Mouse (Mus musculus): ENCODE measurements at regions not wholly inside any gene's neighbourhood (a gene's known extent, or its start where the extent isn't known, plus 50 kb on each side); places are given as distances from the start of the nearest gene placed in this dataset.

DNA sequence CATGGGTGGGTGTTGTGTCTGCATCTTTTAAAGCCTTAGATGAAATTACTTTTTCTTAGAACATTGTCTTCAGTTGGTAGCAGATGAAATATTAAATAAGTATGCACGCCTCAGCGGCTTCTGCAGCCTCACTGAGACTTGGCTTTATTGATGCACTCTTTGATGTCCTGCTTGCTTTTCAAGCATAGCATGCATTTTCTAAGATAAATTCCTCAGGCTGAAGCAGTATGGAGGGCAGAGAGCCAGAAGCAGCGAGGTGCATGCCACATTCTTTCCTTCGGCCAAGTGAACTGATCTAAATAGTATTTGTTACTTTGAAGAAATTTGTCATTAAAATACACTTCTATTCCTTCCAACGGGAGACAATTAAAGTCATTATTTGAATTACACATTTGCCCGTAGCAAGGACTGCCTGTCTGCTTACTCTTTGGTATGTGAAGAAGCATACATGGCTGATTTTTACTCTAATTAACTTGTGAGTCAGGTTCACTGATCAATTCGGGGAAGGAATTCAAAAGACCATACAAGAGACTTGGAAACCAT is 224.3 kb upstream of the Nrsn1 start:
- no peak for DNase-seq

DNA sequence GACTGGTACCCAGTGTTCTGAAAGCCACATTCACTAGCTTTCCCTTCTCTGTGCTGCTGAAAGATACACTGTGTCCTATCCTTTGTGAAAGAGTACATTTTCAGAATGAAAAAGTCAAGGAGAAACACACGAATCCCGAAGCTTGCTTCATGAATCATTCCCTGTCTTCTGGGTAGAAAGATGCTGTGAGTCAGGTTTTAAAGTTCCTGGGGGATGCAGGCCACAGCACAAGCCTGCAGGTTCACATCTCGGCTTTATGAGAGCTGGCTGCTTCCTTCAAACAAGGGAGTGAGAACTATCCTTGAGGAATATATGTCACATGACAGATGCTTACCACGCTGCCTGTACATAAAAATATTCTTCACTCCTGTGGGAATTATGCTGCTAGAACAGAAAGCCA is 219.7 kb upstream of the Nrsn1 start:
- no peak for DNase-seq

DNA sequence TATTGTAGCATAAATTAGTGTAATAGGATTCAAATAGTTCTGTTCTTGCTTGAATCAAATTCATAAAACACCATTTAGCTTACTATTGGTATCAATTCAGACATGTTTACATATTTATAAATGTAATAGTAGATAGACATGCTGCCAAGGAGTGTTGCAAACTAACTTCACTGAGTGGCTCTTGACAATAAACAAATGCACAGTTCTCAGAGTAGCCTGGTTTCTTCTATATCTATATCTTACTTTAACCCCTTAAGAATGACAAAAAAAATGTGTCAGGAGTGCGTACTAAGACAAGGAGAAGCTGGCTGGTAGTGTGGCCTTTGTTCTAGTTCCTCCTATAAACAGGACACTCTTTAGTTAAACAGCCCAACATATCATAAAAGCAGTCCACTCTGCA is 213.0 kb upstream of the Nrsn1 start:
- no peak for DNase-seq

- DNase-seq, result no peak
These were observed 181.6 kb upstream of the Nrsn1 start for GRCm38 (mm10) chr13:25451917-25452316.

DNA sequence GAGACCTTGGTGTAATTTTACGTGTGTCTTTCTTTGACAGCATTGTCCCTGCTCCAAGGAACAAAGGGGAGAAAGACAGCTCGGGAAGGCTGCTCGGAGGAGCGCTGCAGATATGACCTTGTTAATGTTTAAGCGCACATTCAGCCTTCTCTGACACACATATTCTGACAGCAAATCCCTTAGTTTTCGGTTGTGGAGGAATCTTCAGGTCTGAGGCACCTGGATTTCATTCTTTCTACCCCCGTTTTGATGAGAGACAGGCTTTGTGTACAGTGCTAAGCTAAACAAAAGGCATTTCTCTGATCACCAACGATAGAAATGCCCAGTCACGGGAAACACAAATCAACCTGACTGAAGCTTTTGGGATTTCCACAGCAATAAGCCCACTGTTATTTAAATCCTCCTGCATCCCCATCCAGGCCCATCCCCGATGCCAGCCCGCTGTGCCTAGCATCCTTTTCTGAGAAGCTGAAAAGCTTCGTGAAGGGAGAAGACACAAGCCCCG is 181.1 kb upstream of the Nrsn1 start:
- no peak for DNase-seq

GRCm38 (mm10) chr13:25429701-25430418 is 159.6 kb upstream of the Nrsn1 start:
- no peak for DNase-seq

DNA sequence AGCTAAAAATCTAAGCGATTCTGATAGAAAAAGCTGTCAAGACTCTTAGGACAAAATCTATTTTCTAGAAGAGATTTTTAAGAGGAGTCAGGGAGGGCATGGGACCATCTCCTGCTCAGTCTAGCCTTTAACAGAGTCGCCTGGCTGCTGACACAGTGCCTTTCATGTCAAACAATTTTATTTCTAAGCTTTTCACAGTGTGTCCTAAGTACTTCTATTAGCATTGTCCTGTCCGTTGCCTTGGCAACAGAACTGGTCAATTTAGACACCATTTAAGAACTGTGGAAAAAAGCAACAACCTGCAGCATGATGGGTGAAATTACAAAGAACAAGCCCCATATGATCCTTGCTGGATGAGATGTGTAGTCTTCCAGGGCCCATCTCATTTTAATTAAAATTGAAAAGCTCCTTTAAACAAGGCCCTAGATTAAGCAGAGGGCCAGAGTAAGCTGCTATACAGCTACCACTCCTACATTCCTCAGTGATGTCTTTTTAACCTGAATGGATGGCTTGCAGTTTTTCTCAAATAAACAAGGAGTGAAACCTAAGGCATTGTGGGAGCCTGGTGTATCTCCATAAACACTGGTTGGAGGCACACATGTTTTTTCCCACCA is 133.0 kb upstream of the Nrsn1 start:
- DNase-seq, result no peak

DNA sequence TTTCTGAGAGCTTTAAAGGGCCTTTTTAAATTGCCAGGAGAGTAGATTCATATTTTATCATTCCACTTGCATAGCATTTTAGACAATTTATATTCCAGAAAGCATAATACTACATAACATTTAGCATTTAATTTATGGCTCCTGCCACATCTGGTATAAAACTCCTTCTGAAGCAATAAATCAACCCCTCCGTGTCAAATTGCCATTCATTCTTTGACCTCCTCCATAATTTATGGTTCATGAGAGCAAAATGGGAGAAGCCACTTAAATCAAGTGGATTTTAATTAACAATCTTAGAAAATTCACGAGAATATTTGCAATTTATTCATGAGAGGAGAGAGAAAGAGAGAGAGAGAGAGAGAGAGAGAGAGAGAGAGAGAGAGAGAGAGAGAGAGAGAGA is 132.4 kb upstream of the Nrsn1 start:
- no peak for DNase-seq

DNA sequence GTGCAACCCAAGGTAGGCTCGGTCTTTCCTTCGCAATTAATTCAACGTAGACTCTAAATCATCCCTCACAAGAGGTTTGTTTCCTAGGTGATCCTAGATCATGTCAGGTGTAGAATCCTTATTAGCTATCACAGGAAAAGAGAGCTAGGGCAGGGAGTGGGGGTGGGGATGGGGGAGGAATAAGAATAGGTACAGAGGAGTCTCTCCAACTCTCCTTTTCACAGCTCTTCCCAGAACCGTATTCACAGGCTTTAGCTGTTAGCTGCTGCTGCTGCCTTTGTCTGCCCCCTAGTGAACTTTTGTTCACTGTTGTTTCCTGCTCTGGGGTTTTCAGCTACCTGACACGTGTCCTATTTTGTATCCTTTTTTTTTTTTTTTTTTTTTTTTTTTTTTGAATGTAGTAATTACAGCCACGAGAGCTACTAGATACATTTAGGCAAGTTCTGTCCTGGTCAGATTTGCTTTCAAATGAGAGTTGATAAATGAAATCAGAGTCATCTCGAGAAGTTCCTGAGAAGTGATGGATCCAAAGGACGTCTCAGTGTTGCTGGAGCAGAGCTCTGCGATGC is 131.7 kb upstream of the Nrsn1 start:
- DNase-seq, result no peak

DNA sequence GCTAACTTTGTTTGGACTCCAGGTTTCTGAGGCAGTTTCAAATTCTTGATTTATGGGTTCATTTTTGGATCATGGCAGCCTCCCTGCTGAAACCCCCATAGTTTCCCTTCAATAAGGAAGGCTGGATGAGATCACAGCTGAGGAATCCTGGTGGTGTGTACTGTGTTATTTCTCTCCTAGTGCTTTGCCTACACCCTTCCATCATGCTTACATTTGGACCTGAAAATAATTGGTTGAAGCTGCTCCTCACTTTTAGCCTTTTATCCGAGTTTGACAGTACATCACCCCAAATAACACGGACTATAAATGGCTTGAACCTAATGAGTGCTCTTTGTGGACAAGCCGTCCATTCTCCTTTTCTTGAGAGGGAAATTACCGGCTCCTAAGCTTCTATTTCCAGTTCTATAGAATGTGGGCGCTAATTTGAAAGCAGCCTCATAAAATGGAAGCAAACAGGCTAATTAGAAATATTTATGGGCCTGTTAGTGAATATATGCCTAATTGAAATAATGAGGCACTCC is 122.5 kb upstream of the Nrsn1 start:
- no peak for DNase-seq

- no peak for DNase-seq
These were observed 92.3 kb upstream of the Nrsn1 start for GRCm38 (mm10) chr13:25362627-25362967.

GRCm38 (mm10) chr13:25361850-25362626 is 91.7 kb upstream of the Nrsn1 start:
- no peak for DNase-seq

DNA sequence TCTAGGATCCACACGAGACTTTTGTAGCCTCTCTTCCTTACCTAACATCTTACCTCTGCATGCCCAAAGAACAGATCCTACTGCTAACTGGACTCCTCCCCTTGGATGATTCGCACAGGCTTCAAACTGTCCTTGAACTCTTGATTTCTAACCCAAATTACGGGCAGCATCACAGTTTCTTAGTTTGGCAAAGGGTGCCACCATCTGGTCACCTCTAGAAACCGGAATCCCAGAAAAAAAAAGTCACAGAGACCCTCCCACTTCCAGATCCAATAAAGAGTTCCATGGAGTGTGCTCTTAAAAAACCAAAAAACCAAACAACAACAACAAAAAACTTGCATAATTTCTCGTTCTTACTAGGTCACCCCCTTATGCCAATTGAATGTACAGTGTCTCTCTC is 77.3 kb upstream of the Nrsn1 start:
- no peak for DNase-seq

- DNase-seq, result no peak
These were observed 73.0 kb upstream of the Nrsn1 start for GRCm38 (mm10) chr13:25343309-25343708.

GRCm38 (mm10) chr13:25341826-25342225 is 71.5 kb upstream of the Nrsn1 start:
- DNase-seq, result no peak

DNA sequence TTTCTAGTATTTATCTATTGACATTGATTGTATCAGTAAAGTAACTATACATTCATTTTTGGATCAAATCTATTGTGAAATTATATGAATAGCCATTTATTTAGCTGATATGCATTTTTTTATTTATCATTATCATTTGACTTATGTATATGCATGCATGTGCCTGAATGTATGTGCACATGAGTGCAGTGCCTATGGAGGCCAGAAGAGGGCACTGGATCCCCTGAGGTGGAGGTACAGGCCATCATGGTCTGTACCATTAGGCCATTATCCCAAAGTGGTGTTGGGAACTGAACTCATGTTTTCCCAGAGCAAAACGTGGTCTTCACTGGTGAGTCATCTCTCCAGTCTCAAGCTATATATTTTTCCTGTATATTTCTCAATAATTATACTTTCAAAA is 63.5 kb upstream of the Nrsn1 start:
- DNase-seq, result no peak

Measured in kidney, adult 11 months (tissue).